Mouse (Mus musculus) midbrain, embryonic 16.5 days (tissue): ENCODE results near the gene Kynu. TPM values are rescaled to one million over a fixed set of nuclear protein-coding genes. Genes with fewer than 3 reads are reported as not detected.

Experiments used
- ATAC-seq: fragments of 200-750 bp; cut with Nextera tagmentation; 2 replicates; pipeline ENCODE4 v1.8.0; 2017; ENCODE audit warnings: moderate TSS enrichment
- H3K27ac ChIP-seq: fragments of 300-500 bp; sonication (generic); 2 replicates; pipeline ENCODE4 v1.5.1; 2014; ENCODE audit warnings: mild to moderate bottlenecking, low read length, mixed read lengths
- H3K27me3 ChIP-seq: fragments of 300-500 bp; sonication (generic); 2 replicates; pipeline ENCODE4 v1.6.1; 2014; ENCODE audit warnings: low read depth, low read length, mixed read lengths; ENCODE audit not compliant: control insufficient read depth, insufficient read depth
- H3K36me3 ChIP-seq: fragments of 300-500 bp; sonication (generic); 2 replicates; pipeline ENCODE4 v1.6.1; 2014; ENCODE audit warnings: mild to moderate bottlenecking, low read length, moderate library complexity, mixed read lengths; ENCODE audit not compliant: control insufficient read depth, insufficient read depth
- H3K4me1 ChIP-seq: fragments of 300-500 bp; sonication (generic); 2 replicates; pipeline ENCODE4 v1.6.1; 2014; ENCODE audit warnings: mild to moderate bottlenecking, low read length, mixed read lengths; ENCODE audit not compliant: control insufficient read depth, insufficient read depth
- H3K4me2 ChIP-seq: fragments of 300-500 bp; sonication (generic); 2 replicates; pipeline ENCODE4 v1.6.1; 2014; ENCODE audit warnings: mild to moderate bottlenecking, low read length, mixed read lengths
- H3K4me3 ChIP-seq: fragments of 300-500 bp; sonication (generic); 2 replicates; pipeline ENCODE4 v1.5.1; 2014; ENCODE audit warnings: low read depth, mild to moderate bottlenecking, low read length, moderate library complexity, mixed read lengths
- H3K9ac ChIP-seq: fragments of 300-500 bp; sonication (generic); 2 replicates; pipeline ENCODE4 v1.6.1; 2014; ENCODE audit warnings: low read depth, low read length, mixed read lengths
- H3K9me3 ChIP-seq: fragments of 300-500 bp; sonication (generic); replicated peaks from 2 replicates; pipeline ENCODE4 v1.6.1; 2014; ENCODE audit warnings: mild to moderate bottlenecking, low read length, mixed read lengths; ENCODE audit not compliant: control insufficient read depth, poor library complexity, severe bottlenecking
- WGBS: fragments of 180-500 bp; shearing (Covaris S2); extraction: QIAGEN DNeasy Blood & Tissue Kit; methylation state at CpG from one replicate; pipeline ENCODE4 v1.1.7; 2014; 5-methylcytosine and 5-hydroxymethylcytosine counted together
- polyA plus RNA-seq: library from polyadenylated mRNA; unstranded; fragments of >200 nt; fragmentation: Nextera tagmentation; extraction: Ambion mirVana; gene quantifications from 2 replicates; pipeline ENCODE4 v1.2.1, GENCODE M21; 2015

Kynu gene
- polyA plus RNA-seq, 1 experiment from 2014 or later: 0.21 TPM

- H3K4me3 ChIP-seq: no peak overlapping the region
- 13% methylated on average over 6 of the region's 6 CpGs for WGBS
- no peak overlapping the region for H3K9ac ChIP-seq
- H3K27me3 ChIP-seq: no peaks in the 10 kb centered on the region
- no peaks in the 10 kb centered on the region for H3K36me3 ChIP-seq
- H3K4me2 ChIP-seq: no peak overlapping the region
- H3K4me1 ChIP-seq: no peaks in the 10 kb centered on the region
- no peaks in the 10 kb centered on the region for H3K9me3 ChIP-seq
- no peak for ATAC-seq
- H3K27ac ChIP-seq: no peak overlapping the region
Measured at GRCm38 (mm10) chr2:43613571-43613970, 58.4 kb downstream of the Kynu start.

DNA sequence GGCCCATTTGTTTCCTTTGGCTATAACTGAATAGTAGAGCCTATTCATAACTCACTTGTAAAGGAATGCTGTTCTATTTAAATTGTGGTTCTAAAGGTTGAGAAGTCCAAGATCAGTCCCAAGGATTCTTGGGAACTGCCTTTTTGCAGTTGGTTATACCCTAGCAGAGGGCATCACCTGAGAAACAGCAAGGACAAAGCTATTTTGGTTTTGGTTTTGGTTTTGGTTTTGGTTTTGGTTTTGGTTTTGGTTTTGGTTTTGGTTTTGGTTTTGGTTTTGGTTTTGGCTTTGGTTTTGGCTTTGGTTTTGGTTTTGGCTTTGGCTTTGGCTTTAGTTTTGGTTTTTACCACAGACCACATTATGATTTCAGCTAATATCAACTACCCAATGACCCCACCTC, 66.0 kb downstream of the Kynu start:
- Histone ChIP-seq H3K4me2 (no peak overlapping the region), H3K9me3 (no peaks in the 10 kb centered on the region), H3K27ac (no peak overlapping the region), H3K4me3 (no peak overlapping the region), H3K36me3 (no peaks in the 10 kb centered on the region), H3K4me1 (no peaks in the 10 kb centered on the region), H3K27me3 (no peaks in the 10 kb centered on the region), H3K9ac (no peak overlapping the region)
- ATAC-seq: no peak

DNA sequence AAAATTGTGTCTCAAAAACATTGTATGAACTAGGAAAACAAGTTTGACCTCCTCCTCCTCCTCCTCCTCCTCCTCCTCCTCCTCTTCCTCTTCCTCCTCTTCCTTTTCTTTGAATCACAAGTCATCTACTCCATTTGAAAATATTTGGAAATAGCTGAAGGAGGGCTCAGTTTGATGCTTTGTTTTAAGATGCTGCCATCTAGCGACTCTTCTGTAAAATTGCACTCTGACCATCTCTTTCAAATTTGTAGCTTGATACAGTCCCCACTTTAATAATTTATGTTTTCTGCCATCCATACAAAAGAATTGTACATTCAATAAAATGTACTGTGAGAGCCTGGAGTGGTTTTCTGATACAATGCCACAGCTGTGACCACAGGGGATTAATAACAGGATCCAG, 67.7 kb downstream of the Kynu start:
- H3K9ac ChIP-seq: no peak overlapping the region
- H3K4me1 ChIP-seq: no peaks in the 10 kb centered on the region
- WGBS: 0% methylated on average over 1 of the region's 1 CpGs
- 0 out of 2 replicates have a peak, but pooled peaks have one; percentile 21 for ATAC-seq
- no peak overlapping the region for H3K27ac ChIP-seq
- no peak overlapping the region for H3K4me2 ChIP-seq
- H3K27me3 ChIP-seq: no peaks in the 10 kb centered on the region
- no peaks in the 10 kb centered on the region for H3K9me3 ChIP-seq
- H3K36me3 ChIP-seq: no peaks in the 10 kb centered on the region
- no peak overlapping the region for H3K4me3 ChIP-seq

DNA sequence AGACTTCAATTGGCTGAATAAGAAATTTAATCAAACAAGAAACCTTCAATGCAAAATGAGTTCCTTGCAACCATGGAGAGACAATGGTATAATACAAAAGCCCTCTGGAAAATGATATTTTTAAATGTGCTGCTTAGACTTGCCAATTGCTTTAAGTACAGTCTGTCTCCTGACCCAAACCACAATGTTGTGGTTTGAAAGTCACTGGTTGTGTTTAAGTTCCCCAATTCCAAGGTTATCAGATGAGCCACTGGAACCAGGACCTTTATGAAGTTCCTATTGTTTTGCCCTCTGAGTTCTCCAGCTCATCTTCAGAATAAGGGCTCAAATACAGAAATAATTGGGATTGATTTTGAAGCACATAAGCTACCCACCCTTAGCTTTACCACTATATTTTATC, 76.7 kb downstream of the Kynu start:
- H3K4me2 ChIP-seq: no peak overlapping the region
- no peaks in the 10 kb centered on the region for H3K9me3 ChIP-seq
- no peaks in the 10 kb centered on the region for H3K36me3 ChIP-seq
- H3K27me3 ChIP-seq: no peaks in the 10 kb centered on the region
- H3K4me1 ChIP-seq: no peaks in the 10 kb centered on the region
- no peak overlapping the region for H3K4me3 ChIP-seq
- ATAC-seq: no peak
- no peak overlapping the region for H3K9ac ChIP-seq
- H3K27ac ChIP-seq: no peak overlapping the region

- Histone ChIP-seq H3K9ac (no peak overlapping the region), H3K4me1 (no peaks in the 10 kb centered on the region), H3K9me3 (no peaks in the 10 kb centered on the region), H3K27ac (no peak overlapping the region), H3K4me3 (no peak overlapping the region), H3K27me3 (no peaks in the 10 kb centered on the region), H3K4me2 (no peak overlapping the region), H3K36me3 (no peaks in the 10 kb centered on the region)
- no peak for ATAC-seq
Measured at GRCm38 (mm10) chr2:43636498-43636897, 81.4 kb downstream of the Kynu start.

GRCm38 (mm10) chr2:43646962-43647361, 91.8 kb downstream of the Kynu start:
- WGBS: 76% methylated on average over 2 of the region's 2 CpGs
- Histone ChIP-seq H3K27me3 (no peaks in the 10 kb centered on the region), H3K4me1 (no peaks in the 10 kb centered on the region), H3K4me3 (no peak overlapping the region), H3K9me3 (no peaks in the 10 kb centered on the region), H3K4me2 (no peak overlapping the region), H3K36me3 (no peaks in the 10 kb centered on the region), H3K9ac (no peak overlapping the region), H3K27ac (no peak overlapping the region)
- no peak for ATAC-seq

- Histone ChIP-seq H3K4me2 (no peak overlapping the region), H3K9ac (no peak overlapping the region), H3K27me3 (no peaks in the 10 kb centered on the region), H3K9me3 (no peaks in the 10 kb centered on the region), H3K4me3 (no peak overlapping the region), H3K36me3 (no peaks in the 10 kb centered on the region), H3K4me1 (no peaks in the 10 kb centered on the region), H3K27ac (no peak overlapping the region)
- no peak for ATAC-seq
Measured at GRCm38 (mm10) chr2:43669588-43669987, 114.5 kb downstream of the Kynu start.

GRCm38 (mm10) chr2:43673619-43674018, 118.5 kb downstream of the Kynu start:
- H3K36me3 ChIP-seq: no peaks in the 10 kb centered on the region
- no peak overlapping the region for H3K4me2 ChIP-seq
- H3K4me3 ChIP-seq: no peak overlapping the region
- no peak overlapping the region for H3K9ac ChIP-seq
- H3K9me3 ChIP-seq: no peaks in the 10 kb centered on the region
- WGBS: under 1% methylated on average over 6 of the region's 6 CpGs
- H3K4me1 ChIP-seq: no peaks in the 10 kb centered on the region
- no peak overlapping the region for H3K27ac ChIP-seq
- peak; percentile 81 for ATAC-seq
- no peaks in the 10 kb centered on the region for H3K27me3 ChIP-seq

DNA sequence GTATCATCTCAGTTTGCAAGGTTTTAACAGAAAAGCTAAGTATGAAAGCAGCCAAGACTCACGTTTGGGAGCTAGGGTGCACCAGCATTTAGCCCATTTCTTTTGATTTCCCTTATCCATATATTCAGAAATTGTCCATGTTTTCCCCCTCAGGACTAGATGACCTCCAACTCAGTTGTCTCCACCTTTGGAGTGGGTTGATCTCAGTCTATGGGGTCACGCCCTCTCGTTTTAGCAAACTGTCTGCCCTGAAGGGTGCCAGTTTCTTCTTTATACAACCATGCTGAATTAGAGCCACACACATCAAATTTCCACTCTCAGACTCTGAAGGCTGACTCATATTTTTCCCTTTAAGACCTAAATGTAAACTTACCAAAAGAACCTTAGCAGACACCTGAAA, 119.0 kb downstream of the Kynu start:
- Histone ChIP-seq H3K36me3 (no peaks in the 10 kb centered on the region), H3K27ac (no peak overlapping the region), H3K4me2 (no peak overlapping the region), H3K9me3 (no peaks in the 10 kb centered on the region), H3K4me1 (no peaks in the 10 kb centered on the region), H3K27me3 (no peaks in the 10 kb centered on the region), H3K4me3 (no peak overlapping the region), H3K9ac (no peak overlapping the region)
- no peak for ATAC-seq
- WGBS: 62% methylated on average over 3 of the region's 3 CpGs

GRCm38 (mm10) chr2:43675277-43675676, 120.1 kb downstream of the Kynu start:
- Histone ChIP-seq H3K9me3 (no peaks in the 10 kb centered on the region), H3K4me1 (no peaks in the 10 kb centered on the region), H3K9ac (no peak overlapping the region), H3K4me3 (no peak overlapping the region), H3K4me2 (no peak overlapping the region), H3K36me3 (no peaks in the 10 kb centered on the region), H3K27ac (no peak overlapping the region), H3K27me3 (no peaks in the 10 kb centered on the region)
- no peak for ATAC-seq
- WGBS: 83% methylated on average over 4 of the region's 4 CpGs
